In the genomic region with DNA sequence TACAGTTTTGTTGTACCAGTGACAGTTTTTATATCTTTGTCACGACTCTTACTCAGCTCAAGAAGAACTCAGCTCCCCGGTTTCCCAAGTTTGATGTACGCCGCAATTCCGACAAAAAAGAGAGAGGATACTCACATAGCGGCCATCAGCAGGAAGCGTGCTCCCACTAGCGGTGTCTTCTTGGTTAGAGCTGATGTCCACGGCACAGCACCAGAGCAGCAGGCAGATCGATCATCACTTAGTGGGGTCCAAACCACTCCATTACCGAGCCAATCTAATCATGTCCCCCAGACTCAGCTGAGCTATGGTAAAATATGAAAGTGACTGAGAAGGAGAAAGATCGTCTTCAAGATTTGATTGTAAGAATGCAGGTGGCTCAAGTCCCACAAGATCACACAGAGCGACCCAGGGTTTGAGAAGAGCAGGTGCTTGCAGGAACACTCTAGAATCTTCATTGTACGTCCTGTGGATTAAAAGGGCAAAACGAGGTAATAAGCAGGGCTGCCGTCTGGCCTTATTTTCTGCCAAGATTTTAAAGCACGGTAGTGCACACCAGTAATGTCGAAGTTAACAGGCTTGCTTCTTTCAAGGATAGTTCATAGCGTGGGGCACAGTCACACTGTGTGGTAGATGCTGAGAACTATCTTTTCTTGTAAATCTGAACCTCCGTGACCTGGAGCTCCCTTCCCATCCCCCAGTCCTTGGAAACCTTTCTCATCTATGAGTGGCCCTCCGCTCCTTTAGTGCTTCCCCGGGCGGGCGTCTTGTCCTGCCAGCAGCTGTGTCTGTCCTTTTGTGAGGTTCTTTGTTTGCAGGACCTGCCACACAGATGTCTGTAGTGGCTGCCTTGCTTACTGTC, we compare ENCODE assay signal across 9 mouse cellular contexts. TPM values are rescaled to one million over a fixed set of nuclear protein-coding genes. Genes with fewer than 3 reads are reported as not detected.
DNase-seq lines count a peak whose midpoint lies in the region; ATAC-seq lines count a peak whose summit lies in the region.
"Had no signal": no experiment of that assay in that cellular context is flagged by ENCODE, and none has a peak within 500 bp of the region (broad histone marks: within the 10 kb centered on the region; RNA-seq: fewer than 3 reads in every experiment).

No protein-coding gene starts in this region.

- peak; percentile 39 for DNase-seq in kidney, postnatal 10 days
- DNase-seq in kidney, adult 8-10 months, result no peak
- DNase-seq in embryonic facial prominence, embryonic 10.5 days (ENCODE audit: low spot score), result peak; percentile 61
- DNase-seq in right cerebral cortex, postnatal 14 days, result no peak

- no peaks in the 10 kb centered on the region for H3K9me3 ChIP-seq in embryonic facial prominence, embryonic 10.5 days
- H3K9me3 ChIP-seq in hindbrain, embryonic 12.5 days (replicated peaks), result no peaks in the 10 kb centered on the region
- no peaks in the 10 kb centered on the region for H3K9me3 ChIP-seq in neural tube, embryonic 12.5 days
- H3K9me3 ChIP-seq: embryonic facial prominence, embryonic 12.5 days; lung, embryonic 15.5 days had no signal

- H3K4me2 ChIP-seq in hindbrain, embryonic 12.5 days (replicated peaks), result peak overlapping the region; percentile 33
- H3K4me2 ChIP-seq in neural tube, embryonic 12.5 days (replicated peaks), result peak overlapping the region; percentile 24
- H3K4me2 ChIP-seq: embryonic facial prominence, embryonic 12.5 days; lung, embryonic 15.5 days had no signal

- peaks cover 50% of the 10 kb centered on the region for H3K4me1 ChIP-seq in embryonic facial prominence, embryonic 10.5 days
- peaks cover 34% of the 10 kb centered on the region for H3K4me1 ChIP-seq in hindbrain, embryonic 12.5 days
- H3K4me1 ChIP-seq in neural tube, embryonic 12.5 days, result peaks cover 12% of the 10 kb centered on the region; the same call in 1 of the 2 replicates

- peak overlapping the region; percentile 73 for H3K27ac ChIP-seq in embryonic facial prominence, embryonic 10.5 days (replicated peaks)
- H3K27ac ChIP-seq in hindbrain, embryonic 12.5 days, result peak overlapping the region; percentile 55
- no peak overlapping the region for H3K27ac ChIP-seq in neural tube, embryonic 12.5 days
- H3K27ac ChIP-seq: embryonic facial prominence, embryonic 12.5 days; lung, embryonic 15.5 days had no signal

- H3K36me3 ChIP-seq in embryonic facial prominence, embryonic 10.5 days (replicated peaks), result no peaks in the 10 kb centered on the region
- H3K36me3 ChIP-seq in hindbrain, embryonic 12.5 days, result no peaks in the 10 kb centered on the region
- H3K36me3 ChIP-seq in neural tube, embryonic 12.5 days, result no peaks in the 10 kb centered on the region
- H3K36me3 ChIP-seq: embryonic facial prominence, embryonic 12.5 days; lung, embryonic 15.5 days had no signal

- 29% methylated on average over 24 of the region's 24 CpGs for WGBS in embryonic facial prominence, embryonic 10.5 days
- 28% methylated on average over 24 of the region's 24 CpGs for WGBS in hindbrain, embryonic 12.5 days
- WGBS in neural tube, embryonic 12.5 days, result 33% methylated on average over 24 of the region's 24 CpGs

- peak overlapping the region; percentile 13; the same call in 1 of the 2 replicates for H3K4me3 ChIP-seq in embryonic facial prominence, embryonic 10.5 days
- no peak overlapping the region for H3K4me3 ChIP-seq in hindbrain, embryonic 12.5 days
- no peak overlapping the region for H3K4me3 ChIP-seq in neural tube, embryonic 12.5 days
- H3K4me3 ChIP-seq: embryonic facial prominence, embryonic 12.5 days; lung, embryonic 15.5 days had no signal

- H3K9ac ChIP-seq in hindbrain, embryonic 12.5 days, result peak overlapping the region; percentile 38
- H3K9ac ChIP-seq in neural tube, embryonic 12.5 days, result no peak overlapping the region
- H3K9ac ChIP-seq: embryonic facial prominence, embryonic 12.5 days; lung, embryonic 15.5 days had no signal

- peaks cover 98% of the 10 kb centered on the region for H3K27me3 ChIP-seq in embryonic facial prominence, embryonic 10.5 days (replicated peaks; ENCODE audit: low read depth, poor library complexity, severe bottlenecking)
- H3K27me3 ChIP-seq in hindbrain, embryonic 12.5 days, result peaks cover 84% of the 10 kb centered on the region
- H3K27me3 ChIP-seq in neural tube, embryonic 12.5 days (replicated peaks), result peaks cover 66% of the 10 kb centered on the region

- ATAC-seq in hindbrain, embryonic 12.5 days (ENCODE audit: low FRiP score), result peak; percentile 34; the same call in 1 of the 2 replicates
- ATAC-seq in neural tube, embryonic 12.5 days (ENCODE audit: low FRiP score, low read depth), result peak; percentile 65
- ATAC-seq in megakaryocyte, adult 5-6 weeks (ENCODE audit: poor library complexity, severe bottlenecking), result no peak

RNA-seq across cellular contexts. Expression of gene Zdbf2, which starts 20.5 kb away (rescaled TPM):
- polyA plus RNA-seq in embryonic facial prominence, embryonic 10.5 days (2016; fragmentation: Nextera tagmentation; extraction: Ambion mirVana), result 18.8 and 21.0 TPM in 2 replicates
- 32.9 and 37.7 TPM in 2 replicates for polyA plus RNA-seq in hindbrain, embryonic 12.5 days (2016; fragmentation: Nextera tagmentation; extraction: Ambion mirVana)
- 14.7 and 19.7 TPM in 2 replicates for polyA plus RNA-seq in neural tube, embryonic 12.5 days (2016; fragmentation: Nextera tagmentation; extraction: Ambion mirVana)
- not detected in 2 replicates for total RNA-seq in megakaryocyte, adult 5-6 weeks (2015)
- not detected in 2 replicates for total RNA-seq in megakaryocyte, adult 5-6 weeks (2017)

RNA-seq across cellular contexts. Expression of gene Gpr1, which starts 38.2 kb away (rescaled TPM):
- 0.10 and 0.12 TPM in 2 replicates for polyA plus RNA-seq in embryonic facial prominence, embryonic 10.5 days (2016; fragmentation: Nextera tagmentation; extraction: Ambion mirVana)
- polyA plus RNA-seq in hindbrain, embryonic 12.5 days (2016; fragmentation: Nextera tagmentation; extraction: Ambion mirVana), result 0.20 and 0.21 TPM in 2 replicates
- polyA plus RNA-seq in neural tube, embryonic 12.5 days (2016; fragmentation: Nextera tagmentation; extraction: Ambion mirVana), result 0.35 and 0.42 TPM in 2 replicates
- not detected in 2 replicates for total RNA-seq in megakaryocyte, adult 5-6 weeks (2015)
- not detected in 2 replicates for total RNA-seq in megakaryocyte, adult 5-6 weeks (2017)
- polyA plus RNA-seq: lung, embryonic 15.5 days had no signal

Comparison
In these comparisons a context has a peak if more than half of its experiments do, and no peak if none do; other contexts are left out.
1. DNase-seq: peak in kidney, postnatal 10 days (single experiment) and embryonic facial prominence, embryonic 10.5 days (single experiment); none in kidney, adult 8-10 months (0 of 2) and right cerebral cortex, postnatal 14 days (single experiment).